Mouse (Mus musculus) heart, postnatal 0 days (tissue): ENCODE measurements around the gene Stag2.

Experiments
- CTCF ChIP-seq: IDR thresholded peaks from 2 replicates; pipeline ENCODE4 v1.5.1; 2016; ENCODE audit warnings: antibody characterized with exemption, control low read depth, low read depth
- EP300 ChIP-seq: IDR thresholded peaks from 2 replicates; pipeline ENCODE4 v1.6.1; 2016; ENCODE audit warnings: antibody characterized with exemption, low read depth

DNA sequence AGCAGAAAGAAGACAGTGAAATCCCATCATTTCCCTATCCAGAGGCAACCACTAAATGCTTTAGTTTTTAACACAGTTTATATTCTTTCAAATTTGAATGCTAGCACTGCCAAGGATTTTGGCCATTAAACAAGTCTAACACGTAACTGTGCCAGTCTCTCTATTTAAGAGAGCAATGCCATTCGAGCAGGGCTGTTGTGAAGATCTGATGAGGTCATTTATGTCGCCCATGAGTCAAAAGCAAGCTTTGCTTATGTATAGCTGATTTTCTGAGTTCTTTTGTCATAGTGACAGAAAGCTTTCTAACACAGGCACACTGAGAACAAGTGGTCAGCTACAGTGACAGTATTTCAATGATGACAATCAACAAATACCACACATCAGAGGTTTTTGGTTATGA lies 175.7 kb downstream of the Stag2 start:
- TF ChIP-seq EP300 (no peak), CTCF (no peak)
